21 mouse cellular contexts compared by ENCODE assay signal in genomic region chr2:121895261-121895660, GRCm38 (mm10). TPM values are rescaled to one million over a fixed set of nuclear protein-coding genes. Genes with fewer than 3 reads are reported as not detected.
A peak's percentile ranks its signal among the peaks of the same experiment; 100 is the strongest.
DNase-seq lines count a peak whose midpoint lies in the region; TF ChIP-seq lines count a peak whose summit lies in the region.
"Had no signal": no experiment of that assay in that cellular context is flagged by ENCODE, and none has a peak within 500 bp of the region (broad histone marks: within the 10 kb centered on the region; RNA-seq: fewer than 3 reads in every experiment).

No protein-coding gene starts in this region.

- H3K36me3 ChIP-seq in E14TG2a.4 (ENCODE audit: insufficient read depth, low read length) (peaks cover 8% of the 10 kb centered on the region; the same call in 1 of the 2 replicates), ES-Bruce4 (ENCODE audit: control insufficient read depth, insufficient read depth, low read length, poor library complexity, severe bottlenecking) (no peaks in the 10 kb centered on the region), ES-E14 (ENCODE audit: control insufficient read depth, insufficient read depth, low read length, poor library complexity, severe bottlenecking) (no peaks in the 10 kb centered on the region)
- H3K36me3 ChIP-seq in embryonic facial prominence, embryonic 10.5 days (replicated peaks), result no peaks in the 10 kb centered on the region
- H3K36me3 ChIP-seq: embryonic facial prominence, embryonic 12.5 days; forebrain, embryonic 15.5 days had no signal

- no peaks in the 10 kb centered on the region for H3K9me3 ChIP-seq in E14TG2a.4 (ENCODE audit: low read length)
- peaks cover 29% of the 10 kb centered on the region for H3K9me3 ChIP-seq in ES-Bruce4 (replicated peaks; ENCODE audit: control insufficient read depth, insufficient read depth, low read length, poor library complexity, severe bottlenecking)
- no peaks in the 10 kb centered on the region for H3K9me3 ChIP-seq in ES-E14 (ENCODE audit: control insufficient read depth, insufficient read depth, low read depth, low read length)
- no peaks in the 10 kb centered on the region for H3K9me3 ChIP-seq in embryonic facial prominence, embryonic 10.5 days
- H3K9me3 ChIP-seq: forebrain, embryonic 13.5 days; forebrain, embryonic 15.5 days had no signal

- no peak for TF ChIP-seq CTCF in E14TG2a.4 (conservative IDR thresholded peaks at IDR 0.05; ENCODE audit: low read length)
- TF ChIP-seq CTCF in ES-Bruce4 (IDR thresholded peaks at IDR 0.05; ENCODE audit: low read depth, low read length), result no peak

- H3K4me3 ChIP-seq in E14TG2a.4 (replicated peaks; ENCODE audit: low read length) (peak overlapping the region; percentile 13; the same call in 1 of the 2 replicates), ES-Bruce4 (ENCODE audit: low read depth, low read length) (no peak overlapping the region), ES-E14 (ENCODE audit: insufficient read depth in 1 of 2, low read depth in 1 of 2, low read length in 2 of 2, poor library complexity in 1 of 2, severe bottlenecking in 1 of 2) (no peak overlapping the region)
- no peak overlapping the region for H3K4me3 ChIP-seq in embryonic facial prominence, embryonic 10.5 days
- H3K4me3 ChIP-seq: embryonic facial prominence, embryonic 12.5 days; forebrain, embryonic 13.5 days; forebrain, embryonic 15.5 days had no signal

- no peak for TF ChIP-seq POLR2A in ES-Bruce4 (IDR thresholded peaks at IDR 0.05; ENCODE audit: insufficient read depth, low read length)

- in situ Hi-C loops in ES-E14 (cut with MboI; ENCODE audit: low sequenced_read_pairs in 2 of 2, unreplicated experiment in 2 of 2), result no loop called here

- DNase-seq in ES-E14 (ENCODE audit: low read depth, low spot score) (peak; percentile 61), ZHBTc4 (ENCODE audit: low read depth, low spot score) (peak; percentile 90)
- no peak for DNase-seq in urinary bladder, postnatal 10 days (ENCODE audit: low spot score)
- DNase-seq in gastrocnemius, postnatal 10 days, result no peak
- no peak for DNase-seq in embryonic facial prominence, embryonic 10.5 days (ENCODE audit: low spot score)
- DNase-seq: adrenal gland, adult 2 months; adrenal gland, postnatal 10 days; adrenal gland, postnatal 25 days; cerebellum, adult 11 months; cerebellum, adult 18-20 months; cerebellum, adult 8-10 months; cerebellum, adult 9-11 months; cerebellum, postnatal 14 days; cerebellum, postnatal 36 days; embryo, embryonic 11 days; forebrain, postnatal 0 days had no signal

- WGBS in embryonic facial prominence, embryonic 10.5 days, result 89% methylated on average over 2 of the region's 2 CpGs

- H3K27me3 ChIP-seq in E14TG2a.4 (ENCODE audit: insufficient read depth, low read length), result no peaks in the 10 kb centered on the region
- H3K27me3 ChIP-seq in ES-Bruce4 (ENCODE audit: control insufficient read depth, insufficient read depth, low read length, poor library complexity, severe bottlenecking), result no peaks in the 10 kb centered on the region
- H3K27me3 ChIP-seq in embryonic facial prominence, embryonic 10.5 days (replicated peaks; ENCODE audit: low read depth, poor library complexity, severe bottlenecking), result no peaks in the 10 kb centered on the region
- H3K27me3 ChIP-seq: embryonic facial prominence, embryonic 12.5 days; forebrain, embryonic 13.5 days; forebrain, embryonic 15.5 days had no signal

- H3K4me1 ChIP-seq in E14TG2a.4 (replicated peaks; ENCODE audit: low read depth, low read length) (peaks cover 66% of the 10 kb centered on the region), ES-Bruce4 (ENCODE audit: control insufficient read depth, insufficient read depth, low read length) (no peaks in the 10 kb centered on the region), ES-E14 (ENCODE audit: control insufficient read depth in 2 of 2, insufficient read depth in 2 of 2, low read length in 2 of 2, poor library complexity in 1 of 2) (peaks cover 6 to 14% of the 10 kb centered on the region in 2 experiments)
- no peaks in the 10 kb centered on the region for H3K4me1 ChIP-seq in embryonic facial prominence, embryonic 10.5 days
- H3K4me1 ChIP-seq: embryonic facial prominence, embryonic 12.5 days; forebrain, embryonic 13.5 days; forebrain, embryonic 15.5 days had no signal

- H3K9ac ChIP-seq in ES-Bruce4 (ENCODE audit: low read depth, poor library complexity, severe bottlenecking) (no peak overlapping the region), ES-E14 (ENCODE audit: insufficient read depth, low read depth, low read length, poor library complexity, severe bottlenecking) (no peak overlapping the region)
- H3K9ac ChIP-seq: embryonic facial prominence, embryonic 12.5 days; forebrain, embryonic 13.5 days; forebrain, embryonic 15.5 days; forebrain, postnatal 0 days had no signal

- no peak for TF ChIP-seq EP300 in ES-Bruce4 (IDR thresholded peaks at IDR 0.05; ENCODE audit: insufficient read depth, low read depth, low read length)

- H3K27ac ChIP-seq in ES-Bruce4 (ENCODE audit: insufficient read depth, low read length) (peak overlapping the region; percentile 86), ES-E14 (ENCODE audit: insufficient read depth, low read depth, low read length, poor library complexity, severe bottlenecking) (peak overlapping the region; percentile 97; the same call in 1 of the 2 replicates)
- H3K27ac ChIP-seq in embryonic facial prominence, embryonic 10.5 days (replicated peaks), result no peak overlapping the region
- H3K27ac ChIP-seq: embryonic facial prominence, embryonic 12.5 days; forebrain, embryonic 13.5 days; forebrain, embryonic 15.5 days had no signal

TF ChIP-seq in ES-E14, 5 proteins besides CTCF, POLR2A, EP300 and RAD21:
- no peak; the same call in 1 of the 2 replicates for TF ChIP-seq CHD2 (IDR thresholded peaks at IDR 0.05; ENCODE audit: low read depth, low read length)
- TF ChIP-seq HCFC1 (IDR thresholded peaks at IDR 0.05; ENCODE audit: borderline replicate concordance, insufficient read depth, low read length), result no peak
- TF ChIP-seq MAFK (IDR thresholded peaks at IDR 0.05; ENCODE audit: insufficient read depth, low read depth, low read length), result no peak
- TF ChIP-seq ZNF384 (IDR thresholded peaks at IDR 0.05; ENCODE audit: low read depth, low read length), result no peak
- TF ChIP-seq ZC3H11A (IDR thresholded peaks at IDR 0.05; ENCODE audit: borderline replicate concordance, low read depth, low read length), result no peak
TF ChIP-seq in ES-E14: peak in this region for 0.

RNA-seq across cellular contexts. Expression of gene Casc4, which starts 28.5 kb away (rescaled TPM):
- polyA plus RNA-seq in ES-Bruce4 (2011; ENCODE audit: insufficient read depth, insufficient read length, low read depth, missing spikeins), result 76.2 and 77.6 TPM in 2 replicates
- 94.5 and 95.8 TPM in 2 replicates for total RNA-seq in ES-E14 (2012; rRNA removed)
- 10 to 100 TPM; 32.7 to 38.7 TPM for total RNA-seq in gastrocnemius, postnatal 10 days (2021)
- 14.0 and 15.1 TPM in 2 replicates for polyA plus RNA-seq in embryonic facial prominence, embryonic 10.5 days (2016; fragmentation: Nextera tagmentation; extraction: Ambion mirVana)

Comparison
In these comparisons a context has a peak if more than half of its experiments do, and no peak if none do; other contexts are left out.
1. DNase-seq: peak in ES-E14 (single experiment) and ZHBTc4 (single experiment); none in urinary bladder, postnatal 10 days (single experiment), gastrocnemius, postnatal 10 days (single experiment) and embryonic facial prominence, embryonic 10.5 days (single experiment).